Mouse (Mus musculus) stomach, embryonic 16.5 days (tissue): ENCODE measurements around the gene Plod2. TPM values are rescaled to one million over a fixed set of nuclear protein-coding genes. Genes with fewer than 3 reads are reported as not detected.

Experiments
- ATAC-seq: fragments of 200-750 bp; cut with Nextera tagmentation; 2 replicates; pipeline ENCODE4 v1.8.0; 2017; ENCODE audit warnings: moderate number of reproducible peaks, moderate TSS enrichment; ENCODE audit not compliant: insufficient read depth, low FRiP score
- H3K27ac ChIP-seq: fragments of 300-500 bp; sonication (generic); 2 replicates; pipeline ENCODE4 v1.5.1; 2014; ENCODE audit warnings: low read length
- H3K27me3 ChIP-seq: fragments of 300-500 bp; sonication (generic); 2 replicates; pipeline ENCODE4 v1.6.1; 2014; ENCODE audit warnings: low read length, control low read depth, mixed read lengths; ENCODE audit not compliant: control insufficient read depth, insufficient read depth
- H3K36me3 ChIP-seq: fragments of 300-500 bp; sonication (generic); 2 replicates; pipeline ENCODE4 v1.6.1; 2014; ENCODE audit warnings: low read length; ENCODE audit not compliant: control insufficient read depth, insufficient read depth
- H3K4me1 ChIP-seq: fragments of 300-500 bp; sonication (generic); 2 replicates; pipeline ENCODE4 v1.6.1; 2014; ENCODE audit warnings: low read length, control low read depth, mixed read lengths; ENCODE audit not compliant: control insufficient read depth, insufficient read depth
- H3K4me2 ChIP-seq: fragments of 300-500 bp; sonication (generic); 2 replicates; pipeline ENCODE4 v1.6.1; 2014; ENCODE audit warnings: low read depth, low read length, mixed read lengths
- H3K4me3 ChIP-seq: fragments of 300-500 bp; sonication (generic); replicated peaks from 2 replicates; pipeline ENCODE4 v1.5.1; 2014; ENCODE audit warnings: mild to moderate bottlenecking, low read length
- H3K9ac ChIP-seq: fragments of 300-500 bp; sonication (generic); 2 replicates; pipeline ENCODE4 v1.6.1; 2014; ENCODE audit warnings: low read length
- H3K9me3 ChIP-seq: fragments of 300-500 bp; sonication (generic); replicated peaks from 2 replicates; pipeline ENCODE4 v1.6.1; 2016; ENCODE audit warnings: low read length, control low read depth; ENCODE audit not compliant: control insufficient read depth
- WGBS: fragments of 180-500 bp; shearing (Covaris S2); extraction: QIAGEN DNeasy Blood & Tissue Kit; methylation state at CpG from one replicate; pipeline ENCODE4 v1.1.7; 2014; 5-methylcytosine and 5-hydroxymethylcytosine counted together
- polyA plus RNA-seq: library from polyadenylated mRNA; unstranded; fragments of >200 nt; fragmentation: Nextera tagmentation; extraction: Ambion mirVana; gene quantifications from 2 replicates; pipeline ENCODE4 v1.2.1, GENCODE M21; 2015

The Plod2 gene
- polyA plus RNA-seq, 1 experiment from 2014 or later = 43.2 TPM

DNA sequence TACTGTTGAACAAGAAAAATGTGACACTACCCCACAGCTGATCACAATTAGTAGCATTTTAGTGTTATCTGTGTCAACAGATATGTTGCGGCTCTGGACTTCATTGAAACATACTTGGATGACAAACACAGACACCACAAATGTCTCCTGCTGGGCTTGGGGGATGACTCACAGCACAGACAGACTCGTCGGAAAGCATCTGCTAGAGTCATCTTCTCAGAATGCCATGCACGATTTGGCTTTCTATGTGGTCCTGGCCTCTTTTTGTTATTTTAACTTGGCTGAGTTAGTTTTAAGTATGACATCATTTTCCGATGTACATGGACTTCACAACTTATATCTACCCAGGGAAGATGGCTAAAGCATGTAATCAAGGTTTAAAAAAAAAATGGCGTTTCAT is 4.3 kb upstream of the Plod2 start:
- no peak overlapping the region for H3K27ac ChIP-seq
- ATAC-seq = no peak
- H3K4me3 ChIP-seq = no peak overlapping the region
- H3K4me2 ChIP-seq = no peak overlapping the region
- no peaks in the 10 kb centered on the region for H3K9me3 ChIP-seq
- WGBS = 72% methylated on average over 6 of the region's 6 CpGs
- H3K27me3 ChIP-seq = no peaks in the 10 kb centered on the region
- H3K4me1 ChIP-seq = no peaks in the 10 kb centered on the region
- H3K36me3 ChIP-seq = no peaks in the 10 kb centered on the region
- H3K9ac ChIP-seq = no peak overlapping the region

GRCm38 (mm10) chr9:92538216-92538615 is 3.8 kb upstream of the Plod2 start:
- H3K4me2 ChIP-seq = no peak overlapping the region
- 73% methylated on average over 6 of the region's 6 CpGs for WGBS
- no peak overlapping the region for H3K9ac ChIP-seq
- H3K36me3 ChIP-seq = no peaks in the 10 kb centered on the region
- no peak overlapping the region for H3K27ac ChIP-seq
- H3K9me3 ChIP-seq = no peaks in the 10 kb centered on the region
- H3K4me1 ChIP-seq = no peaks in the 10 kb centered on the region
- H3K4me3 ChIP-seq = no peak overlapping the region
- ATAC-seq = no peak
- H3K27me3 ChIP-seq = no peaks in the 10 kb centered on the region

DNA sequence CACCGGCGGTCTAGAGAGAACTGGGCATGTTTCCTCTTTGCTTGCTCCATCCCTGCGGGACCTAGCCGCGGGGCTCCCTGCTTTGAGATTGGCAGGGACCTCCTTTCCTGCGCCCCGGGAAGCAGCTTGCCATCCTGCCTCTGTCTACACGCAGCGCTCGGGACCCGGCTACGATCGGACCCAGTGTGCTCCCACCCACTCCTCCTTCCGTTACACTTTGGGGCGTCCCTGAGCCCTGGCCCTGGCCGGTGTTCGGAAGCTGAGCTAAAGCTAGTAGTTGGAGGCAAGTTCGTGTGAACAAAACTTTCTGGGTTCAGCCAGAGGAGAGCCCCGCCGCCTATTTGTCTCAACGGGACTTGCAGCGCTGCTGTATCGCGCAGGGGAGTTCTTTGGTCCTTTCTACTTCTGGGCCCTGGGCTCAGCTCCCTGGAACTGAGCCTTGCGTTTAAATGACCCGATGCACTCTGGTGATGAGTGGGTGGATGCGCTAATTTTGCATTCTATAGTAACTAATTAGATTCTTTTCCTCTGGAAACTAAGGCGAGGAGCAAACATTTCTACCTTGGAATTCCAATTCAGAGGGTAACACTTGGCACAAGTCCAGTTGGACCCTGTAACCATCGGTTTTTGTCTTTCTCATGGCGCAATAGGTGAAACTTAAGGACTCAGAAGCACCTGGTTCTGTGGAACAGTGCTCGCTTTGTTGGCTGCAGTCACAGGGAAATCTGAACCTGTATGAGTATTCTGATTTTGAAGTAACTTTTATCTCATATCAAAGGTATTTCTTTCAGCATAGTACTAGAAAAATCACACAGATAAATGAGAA is 781 bp downstream of the Plod2 start:
- WGBS = 2% methylated on average over 31 of the region's 31 CpGs
- peak; percentile 38 for ATAC-seq

DNA sequence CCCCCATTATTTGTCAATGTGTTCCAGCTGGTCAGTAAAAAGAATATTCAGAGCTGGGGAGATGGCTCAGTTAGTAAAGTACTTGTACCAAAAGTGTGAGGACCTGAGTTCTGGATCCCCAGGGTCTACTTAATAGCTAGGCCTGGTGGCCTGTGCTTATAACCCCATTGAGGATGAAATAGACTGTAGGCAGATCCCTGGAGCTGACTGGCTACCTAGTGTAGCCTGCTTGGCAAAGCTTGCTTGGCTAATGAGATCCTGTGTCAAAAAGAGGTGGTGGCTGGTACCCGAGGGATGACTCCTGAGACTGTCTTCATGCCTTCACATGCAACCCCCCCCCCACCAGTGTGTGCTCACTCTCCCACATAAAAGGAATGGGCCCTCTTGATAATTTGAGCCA is 2.1 kb downstream of the Plod2 start:
- 81% methylated on average over 1 of the region's 1 CpGs for WGBS
- Histone ChIP-seq H3K4me1 (peaks cover 34% of the 10 kb centered on the region), H3K27me3 (no peaks in the 10 kb centered on the region), H3K36me3 (peaks cover 3% of the 10 kb centered on the region; the same call in 1 of the 2 replicates), H3K4me3 (peak overlapping the region; percentile 13), H3K9me3 (no peaks in the 10 kb centered on the region), H3K4me2 (peak overlapping the region; percentile 53), H3K9ac (no peak overlapping the region), H3K27ac (no peak overlapping the region)
- ATAC-seq = no peak

More for the DNA sequence above, 781 bp downstream of the Plod2 start:
- Histone ChIP-seq H3K27me3 (no peaks in the 10 kb centered on the region), H3K36me3 (0 out of 2 replicates have a peak, but pooled peaks cover 3% of the 10 kb centered on the region), H3K9me3 (no peaks in the 10 kb centered on the region), H3K27ac (peak overlapping the region; percentile 90), H3K9ac (peak overlapping the region; percentile 82), H3K4me2 (peak overlapping the region; percentile 53), H3K4me1 (peaks cover 30% of the 10 kb centered on the region), H3K4me3 (peak overlapping the region; percentile 82)

- ATAC-seq = no peak
- Histone ChIP-seq H3K4me1 (peaks cover 37% of the 10 kb centered on the region), H3K9me3 (no peaks in the 10 kb centered on the region), H3K9ac (peak overlapping the region; percentile 54; the same call in 1 of the 2 replicates), H3K36me3 (peaks cover 3% of the 10 kb centered on the region; the same call in 1 of the 2 replicates), H3K4me3 (peak overlapping the region; percentile 13; the same call in 1 of the 2 replicates), H3K4me2 (peak overlapping the region; percentile 53), H3K27ac (0 out of 2 replicates have a peak overlapping the region, but pooled peaks have one; percentile 30), H3K27me3 (no peaks in the 10 kb centered on the region)
- WGBS = 46% methylated on average over 6 of the region's 6 CpGs
These were observed 3.0 kb downstream of the Plod2 start for GRCm38 (mm10) chr9:92545021-92545420.

DNA sequence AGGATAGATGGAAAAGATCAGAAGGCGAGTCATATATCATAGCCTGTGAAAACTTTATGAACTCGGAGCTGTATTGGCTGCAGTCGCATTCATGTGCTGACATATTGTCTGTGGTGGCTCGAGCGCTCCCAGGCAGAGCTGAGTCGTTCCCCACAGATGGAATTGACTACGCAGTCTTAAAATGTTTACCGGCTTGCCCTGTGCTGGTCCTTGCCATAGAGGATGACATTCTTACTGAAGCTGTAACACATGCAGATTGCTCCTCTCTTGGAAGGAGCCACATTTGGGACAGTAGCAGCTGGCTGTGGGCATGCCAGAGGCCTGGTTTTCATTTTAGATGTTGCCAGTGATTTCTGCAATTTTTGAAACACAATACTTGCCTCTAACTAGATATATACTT is 4.4 kb downstream of the Plod2 start:
- 69% methylated on average over 8 of the region's 8 CpGs for WGBS
- H3K9me3 ChIP-seq = no peaks in the 10 kb centered on the region
- H3K27me3 ChIP-seq = no peaks in the 10 kb centered on the region
- no peak overlapping the region for H3K9ac ChIP-seq
- H3K4me2 ChIP-seq = no peak overlapping the region
- H3K27ac ChIP-seq = no peak overlapping the region
- ATAC-seq = no peak
- peaks cover 37% of the 10 kb centered on the region for H3K4me1 ChIP-seq
- no peak overlapping the region for H3K4me3 ChIP-seq
- peaks cover 3% of the 10 kb centered on the region; the same call in 1 of the 2 replicates for H3K36me3 ChIP-seq

DNA sequence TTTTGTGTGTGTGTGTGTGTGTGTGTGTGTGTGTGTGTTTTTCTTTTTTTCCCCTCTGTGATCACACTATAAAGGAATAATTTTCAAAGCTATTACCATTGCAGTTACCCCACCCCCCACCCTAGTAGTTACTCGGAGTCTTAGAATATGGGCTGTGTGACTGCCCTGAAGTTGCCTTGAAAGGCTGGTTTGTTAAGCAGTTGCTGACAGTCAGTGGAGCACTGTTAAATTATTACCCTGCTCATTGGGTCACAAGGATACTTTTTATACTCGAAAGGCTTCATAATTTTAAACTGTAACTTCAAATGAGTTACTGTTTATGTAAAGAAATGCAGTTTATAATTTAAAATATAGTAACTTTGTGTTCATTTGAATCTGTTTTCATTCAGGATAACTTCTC is 5.1 kb downstream of the Plod2 start:
- H3K9ac ChIP-seq = no peak overlapping the region
- 57% methylated on average over 2 of the region's 2 CpGs for WGBS
- ATAC-seq = no peak

GRCm38 (mm10) chr9:92547821-92548220 is 5.8 kb downstream of the Plod2 start:
- peaks cover 43% of the 10 kb centered on the region for H3K4me1 ChIP-seq
- 89% methylated on average over 7 of the region's 7 CpGs for WGBS
- no peak overlapping the region for H3K4me3 ChIP-seq
- no peak for ATAC-seq
- peaks cover 3% of the 10 kb centered on the region; the same call in 1 of the 2 replicates for H3K36me3 ChIP-seq
- no peak overlapping the region for H3K4me2 ChIP-seq
- H3K27me3 ChIP-seq = no peaks in the 10 kb centered on the region
- no peaks in the 10 kb centered on the region for H3K9me3 ChIP-seq
- H3K27ac ChIP-seq = no peak overlapping the region
- H3K9ac ChIP-seq = no peak overlapping the region

More for the DNA sequence above, 5.1 kb downstream of the Plod2 start:
- no peaks in the 10 kb centered on the region for H3K9me3 ChIP-seq
- H3K4me2 ChIP-seq = no peak overlapping the region
- H3K4me3 ChIP-seq = no peak overlapping the region
- peaks cover 3% of the 10 kb centered on the region; the same call in 1 of the 2 replicates for H3K36me3 ChIP-seq
- peaks cover 42% of the 10 kb centered on the region for H3K4me1 ChIP-seq
- no peak overlapping the region for H3K27ac ChIP-seq
- H3K27me3 ChIP-seq = no peaks in the 10 kb centered on the region

GRCm38 (mm10) chr9:92548603-92549002 is 6.6 kb downstream of the Plod2 start:
- Histone ChIP-seq H3K9me3 (no peaks in the 10 kb centered on the region), H3K9ac (no peak overlapping the region), H3K4me3 (no peak overlapping the region), H3K36me3 (peaks cover 3% of the 10 kb centered on the region; the same call in 1 of the 2 replicates), H3K4me2 (no peak overlapping the region), H3K27me3 (no peaks in the 10 kb centered on the region), H3K4me1 (peaks cover 44% of the 10 kb centered on the region), H3K27ac (no peak overlapping the region)
- 82% methylated on average over 9 of the region's 9 CpGs for WGBS
- ATAC-seq = no peak
